Mouse (Mus musculus): ENCODE data around the gene Pde8a.
"Not testable (repeated sequence)": the region's sequence is repeated elsewhere in the genome, so short reads cannot be mapped to it uniquely, and the experiment has no call there.

Pde8a gene

DNA sequence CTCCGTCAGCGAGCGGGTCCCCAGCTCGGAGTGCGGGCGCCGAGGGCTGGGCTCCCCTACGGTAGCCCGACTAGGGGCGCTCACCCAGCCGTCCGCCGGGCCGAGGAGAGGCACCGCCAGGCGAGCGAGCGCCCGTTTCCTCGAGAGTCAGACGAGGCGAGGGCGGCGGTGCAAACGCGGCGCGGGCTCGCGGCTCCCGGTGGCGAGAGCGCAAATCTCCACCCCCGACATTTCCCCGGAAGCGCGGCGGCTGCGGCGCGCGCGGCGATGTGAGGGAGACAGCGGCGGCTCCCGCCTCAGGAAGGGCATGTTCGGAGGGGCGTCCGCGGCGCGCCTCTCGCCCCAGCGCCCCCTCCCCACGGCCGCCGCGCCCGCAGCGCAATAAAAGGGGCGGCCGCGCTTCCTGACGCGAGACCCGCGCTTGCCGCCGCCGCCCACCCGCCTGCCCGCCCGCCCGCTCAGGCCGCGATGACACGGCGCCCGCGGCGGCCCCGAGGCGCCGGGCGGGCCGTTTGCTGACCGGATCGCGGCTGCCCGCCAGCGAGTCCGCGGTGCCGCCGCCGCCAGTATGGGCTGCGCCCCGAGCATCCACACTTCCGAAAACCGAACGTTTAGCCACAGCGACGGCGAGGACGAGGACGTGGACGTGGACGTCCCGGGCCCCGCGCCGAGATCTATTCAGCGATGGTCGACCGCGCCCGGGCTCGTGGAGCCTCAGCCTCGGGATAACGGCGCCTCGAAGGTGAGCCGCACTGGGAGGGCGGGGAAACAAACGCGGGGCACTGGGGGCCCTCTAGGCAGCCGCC, at the start of gene Pde8a:
Gene Pde8a, plus strand, starts transcription at position 250 of the 806 bp plus-strand sequence.
- peak; percentile 20 to 43 for DNase-seq

GRCm38 (mm10) chr7:81164411-81164810, 49.0 kb upstream of the Pde8a start:
- no peak for DNase-seq

DNA sequence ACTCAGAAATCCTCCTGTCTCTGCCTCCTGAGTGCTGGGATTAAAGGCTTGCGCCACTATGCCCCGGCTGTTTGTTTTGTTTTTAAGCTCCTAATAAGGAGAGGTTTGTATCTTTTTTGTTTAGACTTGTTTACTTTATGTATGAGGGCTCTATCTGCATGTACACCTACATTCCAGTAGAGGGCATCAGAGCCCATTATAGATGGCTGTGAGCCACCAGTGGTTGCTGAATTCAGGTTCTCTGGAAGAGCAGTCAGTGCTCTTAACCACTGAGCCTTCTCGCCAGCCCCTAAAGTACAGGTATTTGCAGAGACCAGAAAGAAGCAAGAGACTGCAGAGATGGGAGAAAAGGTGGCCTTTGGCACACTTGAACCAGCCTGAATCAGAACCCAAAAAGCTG, 46.3 kb upstream of the Pde8a start:
- no peak for DNase-seq

DNA sequence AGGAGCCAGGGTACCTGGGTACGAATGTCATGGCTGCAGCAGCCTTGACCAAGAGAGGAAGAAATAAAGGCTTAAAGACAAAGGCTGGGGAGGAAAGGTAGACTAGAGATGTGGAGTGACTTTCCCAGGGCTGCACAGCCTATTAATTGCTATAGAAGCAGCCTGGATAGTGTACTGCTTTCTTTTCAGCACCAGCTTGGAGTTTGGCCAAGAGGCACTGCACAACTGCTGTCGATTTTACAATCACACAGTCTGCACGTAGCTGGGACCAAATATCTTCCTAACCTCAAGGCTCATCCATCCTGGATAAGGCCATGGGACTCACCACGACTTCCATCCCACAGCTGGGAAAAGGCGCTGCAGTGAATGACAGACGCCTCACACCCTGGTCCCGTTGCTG, 44.0 kb upstream of the Pde8a start:
- DNase-seq, result no peak

- no peak for DNase-seq
Observed at GRCm38 (mm10) chr7:81173931-81174330, 39.5 kb upstream of the Pde8a start.

DNA sequence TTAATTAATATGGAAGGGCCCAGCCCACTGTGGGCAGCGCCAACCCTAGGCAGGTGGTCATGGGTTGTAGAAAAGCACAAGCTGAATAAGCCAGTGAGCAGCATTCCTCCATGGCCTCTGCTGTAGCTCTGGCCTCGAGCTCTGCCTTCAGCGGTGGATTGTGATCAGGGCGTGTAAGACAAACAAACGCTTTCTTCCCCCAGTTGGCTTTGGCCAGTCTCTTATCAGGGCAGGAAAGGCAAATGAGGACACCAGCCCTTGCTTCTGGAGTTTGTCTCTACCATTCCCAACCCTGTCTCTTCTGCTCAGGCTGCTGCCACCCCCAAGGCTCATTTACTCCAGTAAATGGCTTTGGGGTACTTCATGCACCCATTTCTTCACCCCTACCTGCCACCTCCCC, 38.7 kb upstream of the Pde8a start:
- no peak for DNase-seq

GRCm38 (mm10) chr7:81176187-81176769, 37.1 kb upstream of the Pde8a start:
- DNase-seq, result no peak

- no peak for DNase-seq
Observed at GRCm38 (mm10) chr7:81179494-81179893, 33.9 kb upstream of the Pde8a start.

DNA sequence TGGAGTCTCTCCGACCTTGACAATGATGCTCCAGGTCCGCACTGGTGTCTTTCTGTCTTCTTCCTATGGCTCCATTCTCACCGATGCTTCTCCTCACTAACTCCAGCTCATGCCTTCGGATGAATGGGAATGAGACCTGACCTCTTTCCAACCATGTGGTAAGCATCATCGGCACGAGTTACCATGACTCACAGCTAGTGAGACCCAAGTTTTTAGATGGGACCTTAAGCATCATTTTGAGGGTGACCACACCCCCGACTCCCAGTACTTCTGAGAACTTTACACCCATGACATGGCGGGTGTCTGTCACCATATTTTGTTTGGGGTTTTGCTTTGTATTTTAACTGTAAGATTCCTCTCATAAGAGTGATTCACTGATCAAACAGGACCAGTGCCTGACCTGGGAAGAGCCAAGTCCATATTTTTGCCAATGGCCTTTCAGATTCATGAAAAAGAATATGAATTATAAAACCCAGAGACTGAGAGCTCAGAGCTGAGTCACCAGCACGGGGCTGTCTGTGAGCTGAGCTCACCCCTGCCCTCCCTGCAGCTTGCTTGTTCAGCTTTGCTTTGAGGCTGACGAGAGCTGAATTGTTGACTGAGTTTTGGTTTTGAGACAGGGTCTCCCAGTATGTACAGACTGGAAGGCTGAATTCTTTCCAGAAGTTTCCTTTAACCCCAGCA, 30.8 kb upstream of the Pde8a start:
- no peak for DNase-seq

GRCm38 (mm10) chr7:81183181-81183580, 30.2 kb upstream of the Pde8a start:
- no peak for DNase-seq

DNA sequence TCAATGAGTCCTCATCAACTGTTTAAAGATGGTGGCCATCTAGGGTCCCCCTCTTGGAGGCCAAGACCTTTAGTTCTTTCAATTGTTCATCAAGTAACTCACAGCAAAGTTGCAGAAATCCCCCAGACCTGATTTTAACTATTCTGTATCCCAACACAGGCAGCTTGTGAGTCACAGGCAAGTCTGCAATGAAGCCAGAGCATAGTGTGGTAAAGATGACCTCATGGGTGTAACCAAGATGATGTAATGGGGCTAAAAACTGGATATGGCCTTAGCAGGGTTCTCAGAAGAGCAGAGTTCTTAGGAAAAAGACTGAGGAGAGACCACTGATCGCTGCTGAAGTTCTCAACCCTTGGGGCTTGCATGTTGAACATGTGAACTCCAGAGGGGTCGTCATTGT, 29.3 kb upstream of the Pde8a start:
- no peak for DNase-seq

DNA sequence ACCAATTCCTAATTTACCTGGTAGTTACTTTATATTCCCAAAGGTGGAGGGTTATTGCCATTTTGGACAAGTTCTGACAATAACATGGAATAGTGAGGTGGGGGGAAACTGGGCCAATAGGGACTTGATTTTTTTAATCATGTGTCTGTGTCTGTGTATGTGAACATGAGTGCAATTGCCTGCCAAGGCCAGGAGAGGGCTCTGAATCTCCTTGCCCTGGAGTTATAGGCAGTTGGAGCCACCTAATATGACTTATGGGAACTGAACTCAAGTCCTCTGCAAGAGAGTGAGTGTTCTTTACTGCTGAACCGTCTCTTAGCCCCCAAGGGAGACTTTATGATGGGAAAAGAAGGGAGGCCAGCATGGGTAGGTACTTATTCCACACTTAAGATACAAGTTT, 28.7 kb upstream of the Pde8a start:
- no peak for DNase-seq

GRCm38 (mm10) chr7:81186036-81186435, 27.4 kb upstream of the Pde8a start:
- DNase-seq, result not testable (repeated sequence)

- DNase-seq, result no peak
Observed at GRCm38 (mm10) chr7:81189180-81189579, 24.2 kb upstream of the Pde8a start.

GRCm38 (mm10) chr7:81195509-81195908, 17.9 kb upstream of the Pde8a start:
- DNase-seq, result no peak

DNA sequence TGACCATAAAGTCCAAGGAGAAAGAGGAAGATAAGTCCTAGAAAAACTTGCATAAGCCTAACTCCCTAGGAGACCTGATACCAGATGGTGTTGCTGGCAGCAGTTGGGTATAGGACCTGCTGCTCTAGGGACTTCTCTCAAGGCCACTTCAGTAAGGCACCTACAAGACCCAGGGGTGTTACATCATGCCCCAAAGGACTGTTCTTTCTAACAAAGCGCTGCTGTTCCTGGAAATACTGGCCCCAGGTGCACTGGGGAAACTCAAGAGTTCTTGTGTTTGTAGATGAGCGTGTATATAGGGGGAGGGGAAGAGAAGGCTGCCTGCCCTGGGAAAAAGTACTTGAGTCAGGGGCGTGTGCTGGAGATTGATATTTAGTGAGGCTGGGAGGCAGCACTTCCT, 16.6 kb upstream of the Pde8a start:
- no peak for DNase-seq

- no peak for DNase-seq
Observed at GRCm38 (mm10) chr7:81198538-81198937, 14.9 kb upstream of the Pde8a start.

DNA sequence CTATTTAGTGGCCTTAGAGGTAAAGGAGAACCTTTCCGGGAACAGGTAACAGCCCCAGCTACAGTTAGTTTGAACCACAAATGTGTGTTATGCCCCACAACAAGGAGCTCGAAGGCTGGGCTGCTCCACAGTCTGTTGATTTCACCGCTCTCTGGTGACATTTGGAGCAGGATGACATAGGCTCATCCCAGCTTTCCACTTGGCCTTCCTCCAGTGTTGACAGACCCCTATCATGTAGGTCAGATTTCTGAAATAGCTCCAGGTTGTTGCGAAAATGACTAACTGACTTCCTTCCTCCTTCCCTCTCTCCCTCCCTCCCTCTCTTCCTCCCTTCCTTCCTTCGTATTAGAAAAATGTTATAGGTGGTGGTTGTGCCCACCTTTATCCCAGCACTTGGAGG, 14.3 kb upstream of the Pde8a start:
- no peak for DNase-seq

DNA sequence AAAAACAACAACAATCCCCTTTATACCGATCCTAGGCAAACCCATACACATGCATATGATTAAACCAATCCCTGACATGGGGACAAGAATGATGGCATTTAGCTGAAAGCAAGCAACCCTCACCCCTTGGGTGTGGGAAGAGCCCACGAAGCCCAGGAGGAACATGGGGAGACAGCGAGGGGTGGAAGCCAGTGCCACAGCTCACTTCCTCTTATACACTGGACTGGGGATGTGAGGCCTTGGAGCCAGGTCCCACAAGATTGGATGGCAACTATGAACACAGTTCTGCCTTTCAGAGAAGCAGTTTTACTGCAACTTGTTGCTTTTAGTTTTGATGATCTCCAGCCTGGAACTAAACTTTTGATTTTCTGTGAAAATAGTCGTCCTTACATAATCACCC, 13.6 kb upstream of the Pde8a start:
- DNase-seq, result no peak

- DNase-seq, result no peak
Observed at GRCm38 (mm10) chr7:81202389-81202788, 11.0 kb upstream of the Pde8a start.

DNA sequence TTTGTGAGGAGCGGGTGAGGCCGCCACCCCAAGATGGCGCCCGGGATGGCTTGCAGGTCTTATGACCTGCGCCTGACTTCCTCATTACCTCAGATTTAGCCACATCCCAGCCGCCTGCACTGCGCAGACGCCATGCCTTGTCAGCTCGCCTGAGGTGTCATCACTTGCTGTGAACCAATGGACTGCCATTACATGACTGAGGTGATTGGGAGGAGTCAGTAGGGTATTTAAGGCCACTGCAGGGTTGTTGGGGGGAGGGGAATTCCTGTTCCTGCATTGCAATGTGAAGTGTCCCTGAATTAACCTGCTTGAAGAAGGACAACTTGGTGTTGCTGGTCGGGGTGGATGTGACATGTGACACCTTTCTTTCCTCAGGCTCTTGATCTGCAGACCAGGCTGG, 9.8 kb upstream of the Pde8a start:
- not testable (repeated sequence) for DNase-seq

DNA sequence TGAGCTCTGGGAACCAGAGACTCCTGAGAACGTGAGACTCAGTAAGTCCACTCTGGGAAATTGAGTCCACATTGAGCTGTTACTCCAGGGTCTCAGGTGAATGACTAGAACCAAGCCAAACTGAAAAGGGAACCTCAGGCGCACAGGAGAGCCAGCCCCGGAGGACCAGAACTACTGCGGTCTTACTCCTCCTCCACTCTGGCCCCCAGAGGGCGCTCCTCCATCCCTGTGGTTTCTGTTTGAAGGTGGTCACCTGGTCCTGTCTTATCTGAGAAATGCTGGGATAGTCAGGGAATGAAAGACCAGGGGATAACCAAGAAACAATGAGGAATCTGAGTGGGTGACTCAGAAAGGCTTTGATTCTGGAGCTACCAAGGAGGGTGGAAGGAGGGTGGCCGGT, 4.5 kb upstream of the Pde8a start:
- peak; percentile 57 to 81 for DNase-seq

- no peak for DNase-seq
Observed at GRCm38 (mm10) chr7:81209979-81210685, 3.3 kb upstream of the Pde8a start.

All from spleen, adult 18-20 months (tissue).